Mouse (Mus musculus): ENCODE results near the gene Btrc. TPM values are rescaled to one million over a fixed set of nuclear protein-coding genes. Genes with fewer than 3 reads are reported as not detected.
"Not testable (repeated sequence)": the region's sequence is repeated elsewhere in the genome, so short reads cannot be mapped to it uniquely, and the experiment has no call there.

Btrc gene
- polyA plus RNA-seq, 1 experiment from 2014 or later, result 54.3 TPM

GRCm38 (mm10) chr19:45412694-45413093 is 49.2 kb downstream of the Btrc start:
- Histone ChIP-seq H3K27ac (ENCODE audit: low read length) (no peak overlapping the region), H3K27me3 (ENCODE audit: insufficient read depth, low read length) (no peaks in the 10 kb centered on the region), H3K36me3 (ENCODE audit: insufficient read depth, low read length) (no peaks in the 10 kb centered on the region), H3K4me2 (replicated peaks; ENCODE audit: low read depth, low read length) (no peak overlapping the region), H3K9me3 (ENCODE audit: low read length) (no peaks in the 10 kb centered on the region), H3K4me1 (ENCODE audit: insufficient read depth, low read length) (no peaks in the 10 kb centered on the region), H3K4me3 (ENCODE audit: low read length) (no peak overlapping the region), H3K9ac (replicated peaks; ENCODE audit: low read length) (no peak overlapping the region)
- WGBS, result 91% methylated on average over 3 of the region's 3 CpGs
- no peak for ATAC-seq (ENCODE audit: low FRiP score, low TSS enrichment)

GRCm38 (mm10) chr19:45413966-45414365 is 50.4 kb downstream of the Btrc start:
- ATAC-seq (ENCODE audit: low FRiP score, low TSS enrichment), result no peak
- H3K9ac ChIP-seq (replicated peaks; ENCODE audit: low read length), result no peak overlapping the region
- H3K36me3 ChIP-seq (ENCODE audit: insufficient read depth, low read length), result no peaks in the 10 kb centered on the region
- no peaks in the 10 kb centered on the region for H3K9me3 ChIP-seq (ENCODE audit: low read length)
- no peak overlapping the region for H3K27ac ChIP-seq (ENCODE audit: low read length)
- no peaks in the 10 kb centered on the region for H3K27me3 ChIP-seq (ENCODE audit: insufficient read depth, low read length)
- H3K4me2 ChIP-seq (replicated peaks; ENCODE audit: low read depth, low read length), result no peak overlapping the region
- 85% methylated on average over 3 of the region's 3 CpGs for WGBS
- no peak overlapping the region for H3K4me3 ChIP-seq (ENCODE audit: low read length)
- H3K4me1 ChIP-seq (ENCODE audit: insufficient read depth, low read length), result no peaks in the 10 kb centered on the region

- H3K4me1 ChIP-seq (ENCODE audit: insufficient read depth, low read length), result peaks cover 7% of the 10 kb centered on the region; the same call in 1 of the 2 replicates
- peak; percentile 57; the same call in 1 of the 2 replicates for ATAC-seq (ENCODE audit: low FRiP score, low TSS enrichment)
These were observed 54.1 kb downstream of the Btrc start for GRCm38 (mm10) chr19:45417601-45418000.

GRCm38 (mm10) chr19:45422276-45422675 is 58.7 kb downstream of the Btrc start:
- 50% methylated on average over 7 of the region's 7 CpGs for WGBS
- H3K27ac ChIP-seq (ENCODE audit: low read length), result no peak overlapping the region; the same call in 1 of the 2 replicates
- H3K36me3 ChIP-seq (ENCODE audit: insufficient read depth, low read length), result peaks cover 8% of the 10 kb centered on the region
- H3K4me3 ChIP-seq (ENCODE audit: low read length), result peak overlapping the region; percentile 10
- ATAC-seq (ENCODE audit: low FRiP score, low TSS enrichment), result peak; percentile 84; the same call in 1 of the 2 replicates
- H3K4me2 ChIP-seq (replicated peaks; ENCODE audit: low read depth, low read length), result peak overlapping the region; percentile 30; the same call in 1 of the 2 replicates
- H3K9ac ChIP-seq (replicated peaks; ENCODE audit: low read length), result no peak overlapping the region
- no peaks in the 10 kb centered on the region for H3K27me3 ChIP-seq (ENCODE audit: insufficient read depth, low read length)
- H3K9me3 ChIP-seq (ENCODE audit: low read length), result 0 out of 2 replicates have a peak, but pooled peaks cover 3% of the 10 kb centered on the region
- H3K4me1 ChIP-seq (ENCODE audit: insufficient read depth, low read length), result peaks cover 12% of the 10 kb centered on the region; the same call in 1 of the 2 replicates

More at GRCm38 (mm10) chr19:45417601-45418000, 54.1 kb downstream of the Btrc start:
- H3K27ac ChIP-seq (ENCODE audit: low read length), result no peak overlapping the region
- H3K4me2 ChIP-seq (replicated peaks; ENCODE audit: low read depth, low read length), result no peak overlapping the region
- H3K4me3 ChIP-seq (ENCODE audit: low read length), result no peak overlapping the region
- H3K9ac ChIP-seq (replicated peaks; ENCODE audit: low read length), result no peak overlapping the region
- no peaks in the 10 kb centered on the region for H3K9me3 ChIP-seq (ENCODE audit: low read length)
- no peaks in the 10 kb centered on the region for H3K27me3 ChIP-seq (ENCODE audit: insufficient read depth, low read length)
- no peaks in the 10 kb centered on the region for H3K36me3 ChIP-seq (ENCODE audit: insufficient read depth, low read length)

- Histone ChIP-seq H3K27me3 (ENCODE audit: insufficient read depth, low read length) (no peaks in the 10 kb centered on the region), H3K4me2 (replicated peaks; ENCODE audit: low read depth, low read length) (no peak overlapping the region), H3K9me3 (ENCODE audit: low read length) (0 out of 2 replicates have a peak, but pooled peaks cover 3% of the 10 kb centered on the region), H3K4me3 (ENCODE audit: low read length) (no peak overlapping the region), H3K27ac (ENCODE audit: low read length) (no peak overlapping the region), H3K9ac (replicated peaks; ENCODE audit: low read length) (no peak overlapping the region), H3K36me3 (ENCODE audit: insufficient read depth, low read length) (peaks cover 8% of the 10 kb centered on the region), H3K4me1 (ENCODE audit: insufficient read depth, low read length) (peaks cover 18% of the 10 kb centered on the region; the same call in 1 of the 2 replicates)
- WGBS, result 58% methylated on average over 4 of the region's 4 CpGs
- no peak for ATAC-seq (ENCODE audit: low FRiP score, low TSS enrichment)
These were observed 64.6 kb downstream of the Btrc start for GRCm38 (mm10) chr19:45428146-45428545.

GRCm38 (mm10) chr19:45430971-45431633 is 67.6 kb downstream of the Btrc start:
- no peaks in the 10 kb centered on the region for H3K27me3 ChIP-seq (ENCODE audit: insufficient read depth, low read length)
- H3K27ac ChIP-seq (ENCODE audit: low read length), result no peak overlapping the region
- no peak overlapping the region for H3K9ac ChIP-seq (replicated peaks; ENCODE audit: low read length)
- 84% methylated on average over 6 of the region's 6 CpGs for WGBS
- H3K36me3 ChIP-seq (ENCODE audit: insufficient read depth, low read length), result no peaks in the 10 kb centered on the region
- no peak for ATAC-seq (ENCODE audit: low FRiP score, low TSS enrichment)
- H3K4me3 ChIP-seq (ENCODE audit: low read length), result no peak overlapping the region
- H3K4me1 ChIP-seq (ENCODE audit: insufficient read depth, low read length), result peaks cover 18% of the 10 kb centered on the region; the same call in 1 of the 2 replicates
- no peak overlapping the region for H3K4me2 ChIP-seq (replicated peaks; ENCODE audit: low read depth, low read length)
- no peaks in the 10 kb centered on the region for H3K9me3 ChIP-seq (ENCODE audit: low read length)

GRCm38 (mm10) chr19:45432351-45432750 is 68.8 kb downstream of the Btrc start:
- Histone ChIP-seq H3K36me3 (ENCODE audit: insufficient read depth, low read length) (0 out of 2 replicates have a peak, but pooled peaks cover 1% of the 10 kb centered on the region), H3K4me3 (ENCODE audit: low read length) (no peak overlapping the region), H3K27me3 (ENCODE audit: insufficient read depth, low read length) (no peaks in the 10 kb centered on the region), H3K9me3 (ENCODE audit: low read length) (no peaks in the 10 kb centered on the region), H3K4me1 (ENCODE audit: insufficient read depth, low read length) (peaks cover 18% of the 10 kb centered on the region; the same call in 1 of the 2 replicates), H3K9ac (replicated peaks; ENCODE audit: low read length) (no peak overlapping the region), H3K4me2 (replicated peaks; ENCODE audit: low read depth, low read length) (no peak overlapping the region), H3K27ac (ENCODE audit: low read length) (no peak overlapping the region)
- ATAC-seq (ENCODE audit: low FRiP score, low TSS enrichment), result no peak
- 83% methylated on average over 3 of the region's 3 CpGs for WGBS

GRCm38 (mm10) chr19:45436019-45436418 is 72.5 kb downstream of the Btrc start:
- ATAC-seq (ENCODE audit: low FRiP score, low TSS enrichment), result not testable (repeated sequence)

GRCm38 (mm10) chr19:45437175-45437574 is 73.6 kb downstream of the Btrc start:
- no peaks in the 10 kb centered on the region for H3K27me3 ChIP-seq (ENCODE audit: insufficient read depth, low read length)
- H3K4me2 ChIP-seq (replicated peaks; ENCODE audit: low read depth, low read length), result no peak overlapping the region
- WGBS, result 85% methylated on average over 4 of the region's 4 CpGs
- no peaks in the 10 kb centered on the region for H3K4me1 ChIP-seq (ENCODE audit: insufficient read depth, low read length)
- no peak for ATAC-seq (ENCODE audit: low FRiP score, low TSS enrichment)
- H3K4me3 ChIP-seq (ENCODE audit: low read length), result no peak overlapping the region
- H3K9me3 ChIP-seq (ENCODE audit: low read length), result no peaks in the 10 kb centered on the region
- H3K36me3 ChIP-seq (ENCODE audit: insufficient read depth, low read length), result 0 out of 2 replicates have a peak, but pooled peaks cover 3% of the 10 kb centered on the region
- H3K9ac ChIP-seq (replicated peaks; ENCODE audit: low read length), result no peak overlapping the region
- no peak overlapping the region for H3K27ac ChIP-seq (ENCODE audit: low read length)

More at GRCm38 (mm10) chr19:45436019-45436418, 72.5 kb downstream of the Btrc start:
- H3K27me3 ChIP-seq (ENCODE audit: insufficient read depth, low read length); H3K27ac ChIP-seq (ENCODE audit: low read length); H3K4me3 ChIP-seq (ENCODE audit: low read length); H3K9ac ChIP-seq (replicated peaks; ENCODE audit: low read length); H3K4me2 ChIP-seq (replicated peaks; ENCODE audit: low read depth, low read length); H3K9me3 ChIP-seq (ENCODE audit: low read length); H3K4me1 ChIP-seq (ENCODE audit: insufficient read depth, low read length); H3K36me3 ChIP-seq (ENCODE audit: insufficient read depth, low read length): not testable (repeated sequence)

- H3K9me3 ChIP-seq (ENCODE audit: low read length), result no peaks in the 10 kb centered on the region
- ATAC-seq (ENCODE audit: low FRiP score, low TSS enrichment), result no peak
- whole genome bisulfite sequencing, result 91% methylated on average over 5 of the region's 5 CpGs
These were observed 74.7 kb downstream of the Btrc start for GRCm38 (mm10) chr19:45438191-45438590.

More at GRCm38 (mm10) chr19:45438191-45438590, 74.7 kb downstream of the Btrc start:
- Histone ChIP-seq H3K4me2 (replicated peaks; ENCODE audit: low read depth, low read length) (no peak overlapping the region), H3K27me3 (ENCODE audit: insufficient read depth, low read length) (no peaks in the 10 kb centered on the region), H3K4me3 (ENCODE audit: low read length) (no peak overlapping the region), H3K9ac (replicated peaks; ENCODE audit: low read length) (no peak overlapping the region), H3K27ac (ENCODE audit: low read length) (no peak overlapping the region), H3K36me3 (ENCODE audit: insufficient read depth, low read length) (0 out of 2 replicates have a peak, but pooled peaks cover 3% of the 10 kb centered on the region), H3K4me1 (ENCODE audit: insufficient read depth, low read length) (no peaks in the 10 kb centered on the region)

All from kidney, embryonic 16.5 days (tissue).